Mouse (Mus musculus) erythroblast, adult 5-6 weeks (primary cell): ENCODE measurements around the gene Vps37b. TPM values are rescaled to one million over a fixed set of nuclear protein-coding genes. Genes with fewer than 3 reads are reported as not detected.

Source experiments
- ATAC-seq: replicated peaks from 2 replicates; pipeline ENCODE4 v1.8.0; 2016; ENCODE audit warnings: moderate number of reproducible peaks, mild to moderate bottlenecking, moderate TSS enrichment, inconsistent platforms; ENCODE audit not compliant: poor library complexity, low FRiP score, severe bottlenecking
- total RNA-seq, 2 experiments: library from RNA; stranded (forward) in 1 of 2; stranded (reverse) in 1 of 2; fragments of 150-400 nt in 1 of 2; fragments of 200-764, 138-1000 nt in 1 of 2; gene quantifications; 2 replicates each; pipeline versions ENCODE4 v1.2.3 to v1.2.4; 2015 to 2017; ENCODE audit warnings: low replicate concordance in 2 of 2

Vps37b gene
- total RNA-seq, 2 experiments from 2014 or later, result 7.9 to 27.9 TPM

DNA sequence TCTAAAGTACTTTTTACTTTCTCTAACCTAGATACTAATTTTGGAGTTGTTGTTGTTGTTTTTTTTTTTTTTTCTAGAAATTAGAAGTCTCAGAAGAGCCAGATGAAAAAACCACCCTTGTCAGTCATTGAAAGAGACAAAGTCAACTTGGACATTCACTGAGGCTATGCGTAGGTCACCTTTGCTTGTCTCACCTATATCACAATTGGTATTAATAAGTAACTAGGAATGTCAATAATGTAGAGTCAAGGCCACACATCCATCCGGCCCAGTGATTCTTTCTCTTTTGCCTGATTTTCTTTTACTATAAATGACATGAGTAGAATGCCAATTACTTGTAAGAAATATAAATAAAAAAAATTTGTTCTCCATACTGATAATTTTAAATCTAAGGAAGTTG, 65.3 kb downstream of the Vps37b start:
- ATAC-seq, result no peak

DNA sequence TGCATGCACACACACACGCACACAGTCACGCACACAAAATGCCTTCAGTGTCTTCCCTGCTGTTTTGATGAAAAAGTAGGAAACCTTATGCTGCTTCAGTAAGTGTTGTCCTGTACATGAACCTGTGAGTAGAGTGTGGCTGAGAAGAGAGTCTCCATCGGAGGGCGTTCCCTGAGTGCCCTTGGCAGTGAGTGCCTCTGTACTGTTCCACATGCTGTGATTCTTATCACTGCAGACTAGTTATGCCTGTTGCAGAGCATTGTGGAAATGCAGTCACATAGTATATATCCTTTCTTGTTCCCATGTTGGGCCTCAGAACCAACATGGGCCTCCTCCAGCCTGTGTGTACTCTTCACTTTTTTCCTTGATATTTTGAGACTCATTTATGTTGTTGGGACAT, 67.9 kb downstream of the Vps37b start:
- ATAC-seq, result no peak

DNA sequence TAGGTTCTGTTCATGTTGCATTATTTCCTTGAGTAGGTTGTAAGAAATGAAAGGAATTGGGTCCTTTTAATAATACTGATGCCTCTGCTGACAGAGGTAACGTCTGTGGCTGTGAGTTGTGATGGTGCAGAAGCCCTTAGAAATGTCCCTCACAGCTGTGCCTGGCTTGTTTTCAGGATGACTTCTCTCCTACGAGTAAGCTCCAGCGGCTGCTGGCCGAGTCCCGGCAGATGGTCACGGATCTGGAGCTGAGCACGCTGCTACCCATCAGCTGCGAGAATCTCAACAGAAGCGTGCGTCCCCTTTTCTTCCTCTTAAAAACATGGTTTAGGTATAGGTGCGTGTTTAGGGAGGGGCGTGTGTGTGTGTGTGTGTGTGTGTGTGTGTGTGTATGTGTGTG, 71.0 kb downstream of the Vps37b start:
- no peak for ATAC-seq

DNA sequence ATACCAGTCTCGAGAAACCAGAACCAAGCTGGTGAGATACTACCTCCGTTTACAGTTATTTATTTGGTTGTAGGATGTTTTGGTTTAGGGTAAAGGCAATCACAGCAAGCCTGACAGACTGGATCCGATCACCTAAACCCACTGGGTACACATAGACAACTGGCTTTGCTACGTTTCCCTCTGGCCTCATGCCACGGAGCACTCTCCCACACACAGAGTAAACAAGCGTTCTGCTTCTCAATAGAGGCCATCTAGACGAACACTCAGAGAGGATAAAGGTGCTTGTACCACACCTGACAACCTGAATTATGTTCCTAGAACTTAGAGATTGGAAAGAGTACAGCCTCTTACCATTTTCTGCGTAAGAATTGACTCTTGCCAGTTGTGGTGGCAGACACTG, 71.9 kb downstream of the Vps37b start:
- no peak for ATAC-seq

DNA sequence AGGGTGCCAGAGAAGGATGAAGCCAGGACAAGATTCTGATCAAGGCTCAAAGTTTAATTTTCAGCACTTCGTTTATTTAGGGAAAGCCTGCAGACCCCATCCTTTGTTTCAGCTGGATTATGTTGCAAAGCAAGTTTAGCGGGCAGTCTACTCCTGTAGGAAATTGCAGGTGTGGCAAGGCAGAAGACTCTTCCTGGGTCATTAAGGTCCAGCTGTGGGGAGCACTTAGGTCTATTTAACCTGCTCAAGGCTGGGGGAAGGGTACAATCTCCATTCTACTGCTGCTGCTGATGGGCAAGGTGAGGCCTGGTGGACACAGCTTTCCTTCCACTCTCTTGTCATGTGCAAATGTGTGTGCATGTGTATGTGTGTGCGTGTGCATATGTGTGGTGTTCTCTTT, 73.1 kb downstream of the Vps37b start:
- ATAC-seq, result no peak

DNA sequence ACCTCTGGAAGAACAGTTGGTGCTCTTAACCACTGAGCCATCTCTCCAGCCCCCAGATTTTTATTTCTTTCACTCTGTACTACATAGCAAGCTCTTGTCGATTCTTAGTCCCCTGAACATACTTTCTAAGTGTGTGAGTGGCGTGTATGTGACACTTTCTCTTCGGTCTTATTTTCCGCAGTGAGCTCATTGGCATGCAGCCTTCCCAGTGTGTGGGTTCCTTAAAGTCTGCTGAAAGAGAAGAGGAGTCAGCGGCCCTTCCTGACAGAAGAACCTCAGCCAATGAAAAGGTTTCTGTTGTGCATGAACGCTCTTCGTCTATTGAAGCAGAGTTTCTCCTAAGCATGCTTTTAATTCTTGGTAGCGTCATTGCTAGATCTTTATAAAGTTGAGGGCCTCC, 74.9 kb downstream of the Vps37b start:
- no peak for ATAC-seq

Other genes with a start within 250 kb of the Vps37b start
- gene Hcar2, start 166.8 kb downstream of the Vps37b start, total RNA-seq (2015; ENCODE audit: low replicate concordance), result 1.5 and 2.9 TPM in 2 replicates
- gene Hcar2, start 166.8 kb downstream of the Vps37b start, total RNA-seq (2017; ENCODE audit: low replicate concordance), result 3.3 TPM in 1 of 2 replicates, not detected in the other
- not detected in 2 replicates for gene Hcar1, start 152.2 kb downstream of the Vps37b start, total RNA-seq (2015; ENCODE audit: low replicate concordance)
- gene Hcar1, start 152.2 kb downstream of the Vps37b start, total RNA-seq (2017; ENCODE audit: low replicate concordance), result not detected in 2 replicates
- 7.1 and 10.0 TPM in 2 replicates for gene Denr, start 125.1 kb downstream of the Vps37b start, total RNA-seq (2015; ENCODE audit: low replicate concordance)
- gene Denr, start 125.1 kb downstream of the Vps37b start, total RNA-seq (2017; ENCODE audit: low replicate concordance), result 11.2 and 13.9 TPM in 2 replicates
- gene Gm43518, start 104.9 kb downstream of the Vps37b start, total RNA-seq (2015; ENCODE audit: low replicate concordance), result not detected in 2 replicates
- not detected in 2 replicates for gene Gm43518, start 104.9 kb downstream of the Vps37b start, total RNA-seq (2017; ENCODE audit: low replicate concordance)
- 0.19 TPM in 1 of 2 replicates, not detected in the other for gene Ccdc62, start 101.6 kb downstream of the Vps37b start, total RNA-seq (2015; ENCODE audit: low replicate concordance)
- gene Ccdc62, start 101.6 kb downstream of the Vps37b start, total RNA-seq (2017; ENCODE audit: low replicate concordance), result 0.60 and 4.5 TPM in 2 replicates
- 1.9 and 5.2 TPM in 2 replicates for gene Hip1r, start 58.6 kb downstream of the Vps37b start, total RNA-seq (2015; ENCODE audit: low replicate concordance)
- gene Hip1r, start 58.6 kb downstream of the Vps37b start, total RNA-seq (2017; ENCODE audit: low replicate concordance), result 4.9 and 10.3 TPM in 2 replicates
- gene Abcb9, start 63.5 kb upstream of the Vps37b start, total RNA-seq (2015; ENCODE audit: low replicate concordance), result 13.8 and 15.5 TPM in 2 replicates
- 19.1 and 23.4 TPM in 2 replicates for gene Abcb9, start 63.5 kb upstream of the Vps37b start, total RNA-seq (2017; ENCODE audit: low replicate concordance)
- gene Ogfod2, start 80.0 kb upstream of the Vps37b start, total RNA-seq (2015; ENCODE audit: low replicate concordance), result 4.8 and 6.9 TPM in 2 replicates
- gene Ogfod2, start 80.0 kb upstream of the Vps37b start, total RNA-seq (2017; ENCODE audit: low replicate concordance), result 13.9 and 19.9 TPM in 2 replicates
- gene Arl6ip4, start 83.8 kb upstream of the Vps37b start, total RNA-seq (2015; ENCODE audit: low replicate concordance), result 18.4 and 22.9 TPM in 2 replicates
- gene Arl6ip4, start 83.8 kb upstream of the Vps37b start, total RNA-seq (2017; ENCODE audit: low replicate concordance), result 12.2 and 65.1 TPM in 2 replicates
- 0.42 and 1.9 TPM in 2 replicates for gene Pitpnm2, start 217.5 kb upstream of the Vps37b start, total RNA-seq (2015; ENCODE audit: low replicate concordance)
- gene Pitpnm2, start 217.5 kb upstream of the Vps37b start, total RNA-seq (2017; ENCODE audit: low replicate concordance), result 0.28 and 1.0 TPM in 2 replicates